Mouse (Mus musculus): Measurements from ENCODE around the gene Olfr1359. TPM values are rescaled to one million over a fixed set of nuclear protein-coding genes. Genes with fewer than 3 reads are reported as not detected.
"Not testable (repeated sequence)": the region's sequence is repeated elsewhere in the genome, so short reads cannot be mapped to it uniquely, and the experiment has no call there.

Gene Olfr1359
- polyA plus RNA-seq, 1 experiment from 2014 or later, result not detected

DNA sequence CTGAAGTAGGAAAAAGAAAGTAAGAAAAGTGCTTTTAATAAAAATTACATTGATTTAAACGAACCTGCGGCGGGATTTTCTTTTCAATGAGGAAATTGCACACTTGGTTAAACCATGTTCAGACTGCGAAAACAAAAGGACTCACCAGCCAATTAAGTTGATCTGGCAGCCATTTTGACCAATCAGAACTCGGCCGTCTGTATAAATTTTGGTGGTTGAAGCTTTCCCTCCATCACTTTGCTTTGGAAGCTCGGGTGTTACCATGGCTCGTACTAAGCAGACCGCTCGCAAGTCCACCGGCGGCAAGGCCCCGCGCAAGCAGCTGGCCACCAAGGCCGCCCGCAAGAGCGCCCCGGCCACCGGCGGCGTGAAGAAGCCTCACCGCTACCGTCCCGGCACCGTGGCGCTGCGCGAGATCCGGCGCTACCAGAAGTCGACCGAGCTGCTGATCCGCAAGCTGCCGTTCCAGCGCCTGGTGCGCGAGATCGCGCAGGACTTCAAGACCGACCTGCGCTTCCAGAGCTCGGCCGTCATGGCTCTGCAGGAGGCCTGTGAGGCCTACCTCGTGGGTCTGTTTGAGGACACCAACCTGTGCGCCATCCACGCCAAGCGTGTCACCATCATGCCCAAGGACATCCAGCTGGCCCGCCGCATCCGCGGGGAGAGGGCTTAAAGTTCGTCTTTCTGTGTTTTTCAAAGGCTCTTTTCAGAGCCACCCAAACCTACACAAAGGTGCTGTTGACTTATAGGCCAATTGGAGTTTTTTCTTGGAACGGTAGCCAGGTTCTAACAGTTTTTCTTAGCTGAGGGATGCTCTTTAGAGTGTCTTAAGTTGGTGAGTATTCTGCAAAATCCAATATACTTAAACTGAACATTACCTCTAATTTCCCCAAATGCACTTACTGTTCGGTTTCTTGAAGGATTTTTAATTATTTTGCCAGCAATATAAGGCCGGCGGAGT is 19.8 kb downstream of the Olfr1359 start, which contains the start of gene Hist1h3h:
Hist1h3h (plus strand) TSS at position 263 of the 961 bp plus-strand sequence.
- under 1% methylated on average over 26 of the region's 56 CpGs for WGBS
- H3K4me3 ChIP-seq, result peak within 1 kb of the TSS; percentile 59
- not testable (repeated sequence) for H3K9me3 ChIP-seq; H3K27me3 ChIP-seq (ENCODE audit: poor library complexity, severe bottlenecking); H3K36me3 ChIP-seq (replicated peaks)
- peaks cover 50% of the 10 kb centered on the region for H3K4me1 ChIP-seq
- peak; percentile 87 for DNase-seq (ENCODE audit: extremely low spot score, low spot score)
- H3K27ac ChIP-seq, result peak within 1 kb of the TSS; percentile 96

DNA sequence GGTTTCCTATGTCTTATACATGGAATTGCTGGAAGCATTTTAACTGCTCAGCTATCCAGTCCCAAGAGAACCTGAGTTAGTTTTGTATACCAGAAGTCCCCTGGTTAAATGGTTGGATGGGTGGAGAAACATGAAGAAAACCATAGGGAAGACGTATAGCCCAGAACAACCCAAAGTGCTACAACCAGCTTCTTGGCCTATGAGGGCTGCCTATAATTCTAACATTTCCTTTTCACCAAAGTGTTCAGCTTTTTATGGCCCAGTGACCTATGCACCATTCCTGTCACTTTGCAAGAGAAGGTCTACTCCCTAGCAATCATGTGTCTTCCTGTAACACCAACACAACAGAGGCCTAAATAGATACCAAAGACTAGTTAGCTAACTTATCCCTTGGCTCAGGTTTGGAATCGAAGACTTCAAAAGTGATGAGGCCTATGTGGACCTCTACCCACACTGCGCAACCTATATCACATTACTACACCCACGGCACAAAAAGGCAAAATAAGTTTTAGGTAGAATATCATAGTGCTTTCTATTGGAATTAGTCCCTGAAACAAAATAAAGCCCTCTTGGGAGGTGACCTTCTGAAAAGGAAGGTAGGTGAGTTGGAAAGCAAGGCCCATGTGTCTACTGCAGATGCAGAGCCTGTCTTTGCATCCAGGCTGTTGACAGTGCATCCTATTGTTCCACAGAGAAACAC is 20.6 kb downstream of the Olfr1359 start:
- Histone ChIP-seq H3K4me3 (peak overlapping the region; percentile 59), H3K4me1 (peaks cover 54% of the 10 kb centered on the region), H3K9me3 (no peaks in the 10 kb centered on the region), H3K36me3 (replicated peaks) (no peaks in the 10 kb centered on the region), H3K27ac (peak overlapping the region; percentile 96), H3K27me3 (ENCODE audit: poor library complexity, severe bottlenecking) (no peaks in the 10 kb centered on the region)
- 58% methylated on average over 4 of the region's 4 CpGs for WGBS
- peak; percentile 41 for DNase-seq (ENCODE audit: extremely low spot score, low spot score)

- WGBS, result 2% methylated on average over 25 of the region's 44 CpGs
- Histone ChIP-seq H3K4me1 (peaks cover 46% of the 10 kb centered on the region), H3K27ac (peak overlapping the region; percentile 96), H3K4me3 (peak overlapping the region; percentile 53)
- not testable (repeated sequence) for H3K36me3 ChIP-seq (replicated peaks); H3K9me3 ChIP-seq; H3K27me3 ChIP-seq (ENCODE audit: poor library complexity, severe bottlenecking)
- peak; percentile 32 for DNase-seq (ENCODE audit: extremely low spot score, low spot score)
Measured at GRCm38 (mm10) chr13:21721107-21721756, 23.3 kb downstream of the Olfr1359 start.

DNA sequence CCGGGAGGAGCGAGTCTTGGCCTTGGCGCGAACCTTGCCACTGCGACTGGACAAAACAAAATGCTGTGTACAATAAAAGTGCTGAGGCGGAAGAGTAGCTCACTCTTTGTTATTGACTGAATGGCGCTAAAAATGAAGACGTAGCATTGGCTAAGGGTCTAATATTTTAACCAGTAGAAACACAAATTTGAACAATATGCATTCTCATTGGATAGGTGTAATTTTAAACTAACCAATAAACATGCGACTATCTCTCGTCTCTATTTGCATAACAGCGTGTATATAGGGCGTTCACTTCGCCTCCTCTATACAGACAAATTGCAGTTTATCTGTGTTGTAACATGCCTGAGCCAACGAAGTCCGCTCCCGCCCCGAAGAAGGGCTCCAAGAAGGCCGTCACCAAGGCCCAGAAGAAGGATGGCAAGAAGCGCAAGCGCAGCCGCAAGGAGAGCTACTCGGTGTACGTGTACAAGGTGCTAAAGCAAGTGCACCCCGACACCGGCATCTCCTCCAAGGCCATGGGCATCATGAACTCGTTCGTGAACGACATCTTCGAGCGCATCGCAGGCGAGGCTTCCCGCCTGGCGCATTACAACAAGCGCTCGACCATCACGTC is 24.0 kb downstream of the Olfr1359 start, which contains the start of gene Hist1h2bm:
Hist1h2bm (plus strand) TSS at position 288 of the 616 bp plus-strand sequence.
- not testable (repeated sequence) for H3K27me3 ChIP-seq (ENCODE audit: poor library complexity, severe bottlenecking); H3K9me3 ChIP-seq; H3K36me3 ChIP-seq (replicated peaks)
- Histone ChIP-seq H3K4me1 (peaks cover 44% of the 10 kb centered on the region), H3K27ac (peak within 1 kb of the TSS; percentile 96), H3K4me3 (peak within 1 kb of the TSS; percentile 53)
- peak; percentile 79 for DNase-seq (ENCODE audit: extremely low spot score, low spot score)
- under 1% methylated on average over 37 of the region's 37 CpGs for WGBS

DNA sequence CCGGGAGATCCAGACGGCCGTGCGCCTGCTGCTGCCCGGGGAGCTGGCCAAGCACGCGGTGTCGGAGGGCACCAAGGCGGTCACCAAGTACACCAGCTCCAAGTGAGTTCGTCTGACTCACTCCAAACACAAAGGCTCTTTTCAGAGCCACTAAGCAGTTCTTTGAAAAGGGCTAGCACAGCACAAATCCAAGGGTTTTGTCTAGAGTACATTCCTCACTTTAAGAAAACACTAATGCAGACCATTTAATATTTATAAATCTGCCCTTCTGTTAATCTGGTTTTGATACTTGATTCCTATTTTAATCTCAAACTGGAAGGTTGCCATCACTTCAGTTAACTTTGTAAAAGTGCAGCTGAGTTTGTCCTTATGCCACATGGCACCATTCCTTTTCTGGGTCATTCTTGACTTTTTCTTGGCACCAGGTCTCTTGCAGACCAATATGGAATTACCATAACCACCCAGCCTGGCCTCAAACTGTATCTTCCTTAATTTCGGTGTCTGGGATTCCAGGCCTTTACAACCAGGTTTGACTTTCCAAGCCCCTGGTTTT is 24.5 kb downstream of the Olfr1359 start:
- no peaks in the 10 kb centered on the region for H3K27me3 ChIP-seq (ENCODE audit: poor library complexity, severe bottlenecking)
- H3K4me1 ChIP-seq, result peaks cover 48% of the 10 kb centered on the region
- no peaks in the 10 kb centered on the region for H3K9me3 ChIP-seq
- peak overlapping the region; percentile 96 for H3K27ac ChIP-seq
- WGBS, result 3% methylated on average over 11 of the region's 11 CpGs
- peak; percentile 61 for DNase-seq (ENCODE audit: extremely low spot score, low spot score)
- H3K4me3 ChIP-seq, result peak overlapping the region; percentile 53
- no peaks in the 10 kb centered on the region for H3K36me3 ChIP-seq (replicated peaks)

DNA sequence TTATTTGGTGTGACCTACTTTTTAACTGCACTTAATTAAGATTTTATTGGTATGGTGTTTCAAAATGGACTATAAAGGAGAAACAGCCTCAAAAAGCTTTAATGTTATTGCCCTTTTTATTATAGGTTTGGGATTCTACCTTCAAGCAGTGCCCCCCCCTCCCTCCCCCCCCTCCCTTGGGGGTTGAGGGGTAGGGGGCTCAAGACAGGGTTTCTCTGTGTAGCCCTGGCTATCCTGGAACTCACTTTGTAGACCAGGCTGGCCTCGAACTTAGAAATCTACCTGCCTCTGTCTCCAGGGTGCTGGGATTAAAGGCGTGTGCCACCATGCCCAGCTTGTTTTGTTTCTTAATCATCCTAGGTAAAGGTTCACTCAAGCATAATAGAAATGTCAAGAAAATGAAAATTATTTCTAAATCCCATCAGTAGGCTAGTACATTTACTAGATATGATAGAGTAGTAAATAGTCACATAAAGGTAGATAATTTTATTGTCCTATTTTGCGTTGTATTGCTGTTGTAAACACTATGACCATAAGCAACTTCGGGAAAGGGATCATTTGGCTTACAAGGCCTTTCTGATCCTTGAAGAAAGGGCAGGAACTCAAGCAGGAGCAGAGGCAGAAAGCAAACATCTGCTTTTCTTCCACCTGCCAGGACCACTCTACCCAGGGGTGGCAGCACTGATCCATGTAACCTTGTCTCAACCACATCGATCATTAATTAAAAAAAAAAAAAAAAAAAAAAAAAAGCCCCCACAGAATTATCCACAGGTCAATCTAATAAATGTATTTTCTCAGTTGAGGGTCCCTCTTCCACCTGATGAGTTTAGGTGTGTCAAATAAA is 25.3 kb downstream of the Olfr1359 start:
- H3K27ac ChIP-seq, result peak overlapping the region; percentile 96
- H3K27me3 ChIP-seq (ENCODE audit: poor library complexity, severe bottlenecking), result no peaks in the 10 kb centered on the region
- peak; percentile 37 for DNase-seq (ENCODE audit: extremely low spot score, low spot score)
- H3K36me3 ChIP-seq (replicated peaks), result no peaks in the 10 kb centered on the region
- H3K4me3 ChIP-seq, result peak overlapping the region; percentile 53
- no peaks in the 10 kb centered on the region for H3K9me3 ChIP-seq
- peaks cover 53% of the 10 kb centered on the region for H3K4me1 ChIP-seq
- 25% methylated on average over 5 of the region's 5 CpGs for WGBS

GRCm38 (mm10) chr13:21727948-21728572 is 30.1 kb downstream of the Olfr1359 start:
- no peak for DNase-seq (ENCODE audit: extremely low spot score, low spot score)
- Histone ChIP-seq H3K4me3 (peak overlapping the region; percentile 8; the same call in 1 of the 2 replicates), H3K9me3 (no peaks in the 10 kb centered on the region), H3K36me3 (replicated peaks) (no peaks in the 10 kb centered on the region), H3K27ac (peak overlapping the region; percentile 80), H3K4me1 (peaks cover 23% of the 10 kb centered on the region), H3K27me3 (ENCODE audit: poor library complexity, severe bottlenecking) (no peaks in the 10 kb centered on the region)
- 26% methylated on average over 11 of the region's 11 CpGs for WGBS

DNA sequence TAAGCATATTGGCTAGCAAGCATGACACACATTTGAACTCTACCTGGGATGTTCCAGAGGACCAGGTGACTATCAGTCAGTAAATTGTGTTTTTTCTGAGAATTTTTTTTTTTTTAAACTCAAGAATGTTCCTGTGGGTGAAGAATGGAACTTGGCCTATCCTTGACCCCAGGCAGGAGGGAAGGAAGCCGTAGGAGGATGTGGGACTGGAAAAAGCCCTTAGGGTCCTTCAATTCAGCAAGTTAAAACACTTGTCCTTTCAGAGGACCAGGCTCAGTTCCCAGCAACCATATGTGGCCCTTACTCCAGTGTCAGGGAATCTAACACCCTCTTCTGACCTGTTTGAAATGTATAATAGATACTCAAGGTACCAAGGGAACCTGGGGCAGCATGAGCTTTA is 31.6 kb downstream of the Olfr1359 start:
- H3K4me3 ChIP-seq, result no peak overlapping the region
- H3K4me1 ChIP-seq, result peaks cover 37% of the 10 kb centered on the region
- H3K27me3 ChIP-seq (ENCODE audit: poor library complexity, severe bottlenecking), result no peaks in the 10 kb centered on the region
- peak overlapping the region; percentile 27; the same call in 1 of the 2 replicates for H3K27ac ChIP-seq
- H3K9me3 ChIP-seq, result no peaks in the 10 kb centered on the region
- DNase-seq (ENCODE audit: extremely low spot score, low spot score), result no peak
- WGBS, result 48% methylated on average over 1 of the region's 1 CpGs
- H3K36me3 ChIP-seq (replicated peaks), result no peaks in the 10 kb centered on the region

- H3K9me3 ChIP-seq, result no peaks in the 10 kb centered on the region
- H3K27me3 ChIP-seq (ENCODE audit: poor library complexity, severe bottlenecking), result no peaks in the 10 kb centered on the region
- peaks cover 35% of the 10 kb centered on the region for H3K4me1 ChIP-seq
- peak overlapping the region; percentile 57 for H3K4me3 ChIP-seq
- H3K27ac ChIP-seq, result peak overlapping the region; percentile 99
- no peaks in the 10 kb centered on the region for H3K36me3 ChIP-seq (replicated peaks)
- WGBS, result 60% methylated on average over 5 of the region's 5 CpGs
- DNase-seq (ENCODE audit: extremely low spot score, low spot score), result peak; percentile 41
Measured at GRCm38 (mm10) chr13:21733466-21733865, 35.6 kb downstream of the Olfr1359 start.

DNA sequence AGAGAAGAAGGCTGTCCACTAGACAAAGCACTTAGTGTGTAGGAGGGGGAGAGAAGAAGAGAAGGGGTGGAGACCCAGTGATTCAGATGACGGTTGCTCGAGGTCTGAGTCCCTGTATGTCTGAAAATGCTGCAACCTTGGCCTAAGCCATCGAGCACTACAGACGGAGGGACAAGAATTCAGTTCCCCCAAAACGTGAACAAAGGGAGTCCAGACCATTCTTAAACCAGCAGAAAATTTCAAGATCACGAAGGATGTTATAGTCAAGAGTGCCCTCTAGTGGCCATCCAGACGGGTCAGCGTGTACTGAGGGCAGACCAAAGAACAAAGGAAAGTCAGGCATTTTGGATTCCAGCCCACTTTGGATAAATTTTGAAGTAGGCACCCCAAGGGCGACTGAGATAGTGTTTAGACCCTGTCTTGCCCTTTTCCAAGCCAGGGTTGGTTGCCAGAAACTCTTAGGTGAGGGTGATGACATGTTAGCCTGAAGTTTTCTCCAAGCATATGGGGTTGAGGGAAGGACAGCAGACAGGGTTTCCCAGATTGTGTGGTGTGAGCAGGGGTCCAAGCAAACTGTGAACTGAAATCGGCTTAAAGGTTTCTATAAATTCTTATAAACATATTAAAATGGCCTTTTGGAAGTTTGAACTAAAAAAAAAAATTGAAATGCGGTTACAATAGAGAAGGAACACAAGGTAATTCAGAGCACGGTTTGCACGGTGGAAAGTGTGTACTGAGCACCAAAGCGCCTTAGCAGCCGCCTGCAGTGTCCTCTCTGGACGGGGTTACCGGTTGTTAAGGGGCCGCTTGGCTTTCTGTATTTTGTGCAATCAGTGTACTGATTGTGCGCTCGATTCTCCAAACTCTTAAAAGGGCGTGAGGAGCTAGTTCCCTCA is 36.3 kb downstream of the Olfr1359 start:
- peak overlapping the region; percentile 99 for H3K27ac ChIP-seq
- peak; percentile 85 for DNase-seq (ENCODE audit: extremely low spot score, low spot score)
- H3K36me3 ChIP-seq (replicated peaks), result no peaks in the 10 kb centered on the region
- H3K4me1 ChIP-seq, result peaks cover 35% of the 10 kb centered on the region
- H3K4me3 ChIP-seq, result peak overlapping the region; percentile 57
- no peaks in the 10 kb centered on the region for H3K27me3 ChIP-seq (ENCODE audit: poor library complexity, severe bottlenecking)
- H3K9me3 ChIP-seq, result no peaks in the 10 kb centered on the region
- under 1% methylated on average over 21 of the region's 21 CpGs for WGBS

All from forebrain, embryonic 10.5 days (tissue).